Mouse (Mus musculus) 3134 (cell line): Measurements from ENCODE around the gene Wdr20.
"Not testable (repeated sequence)": the region's sequence is repeated elsewhere in the genome, so short reads cannot be mapped to it uniquely, and the experiment has no call there.

Experiments
- DNase-seq: peaks from one replicate; pipeline ENCODE4 v3.0.0-alpha.2; 2011; ENCODE audit warnings: low spot score; ENCODE audit not compliant: insufficient read length; ENCODE audit errors: extremely low read depth

The Wdr20 gene

DNA sequence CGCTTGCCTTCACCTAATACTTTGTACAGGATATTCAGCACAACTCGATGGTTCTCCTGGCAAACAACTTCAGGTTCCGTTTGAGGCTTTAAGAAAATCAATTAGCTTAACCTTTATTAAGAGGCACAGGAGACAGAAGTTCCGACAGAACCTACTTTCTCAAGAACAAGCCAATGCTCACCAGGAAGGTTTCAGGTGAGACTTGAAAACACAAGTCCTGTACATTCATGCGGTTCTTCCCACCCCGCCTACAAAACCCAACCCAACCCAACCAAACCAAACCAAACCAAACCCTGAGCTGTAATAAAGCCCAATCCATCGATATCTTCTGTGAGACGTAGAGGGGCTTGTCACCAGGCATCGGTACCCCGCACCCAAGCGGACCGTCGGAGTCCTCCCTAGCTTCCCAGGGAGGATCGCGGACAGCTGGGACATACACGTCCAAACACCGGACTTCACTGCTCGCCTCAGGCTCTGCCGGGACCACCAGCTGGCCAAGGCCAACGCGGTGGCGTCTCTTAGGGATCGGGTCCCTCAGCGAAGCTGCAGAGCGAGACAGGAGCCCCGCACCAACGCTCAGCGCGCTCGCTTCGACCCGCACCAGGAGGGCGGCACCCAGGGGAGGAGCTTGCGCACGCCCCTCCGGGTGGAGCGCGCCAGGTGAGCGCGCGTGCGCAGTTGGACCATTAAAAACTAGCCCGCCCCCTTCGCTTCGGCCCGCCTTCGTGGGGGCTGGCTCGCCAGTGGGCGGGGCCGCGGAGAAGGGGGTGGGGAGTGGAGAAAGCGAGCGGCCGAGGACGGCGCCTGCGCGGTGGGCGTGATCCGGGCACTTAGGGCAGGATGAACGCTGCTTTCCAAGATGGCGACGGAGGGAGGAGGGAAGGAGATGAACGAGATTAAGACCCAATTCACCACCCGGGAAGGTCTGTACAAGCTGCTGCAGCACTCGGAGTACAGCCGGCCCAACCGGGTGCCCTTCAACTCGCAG, at the start of gene Wdr20:
Gene Wdr20 (plus strand): TSS at position 775 of the 988 bp plus-strand sequence.
- DNase-seq = peak; percentile 92

DNA sequence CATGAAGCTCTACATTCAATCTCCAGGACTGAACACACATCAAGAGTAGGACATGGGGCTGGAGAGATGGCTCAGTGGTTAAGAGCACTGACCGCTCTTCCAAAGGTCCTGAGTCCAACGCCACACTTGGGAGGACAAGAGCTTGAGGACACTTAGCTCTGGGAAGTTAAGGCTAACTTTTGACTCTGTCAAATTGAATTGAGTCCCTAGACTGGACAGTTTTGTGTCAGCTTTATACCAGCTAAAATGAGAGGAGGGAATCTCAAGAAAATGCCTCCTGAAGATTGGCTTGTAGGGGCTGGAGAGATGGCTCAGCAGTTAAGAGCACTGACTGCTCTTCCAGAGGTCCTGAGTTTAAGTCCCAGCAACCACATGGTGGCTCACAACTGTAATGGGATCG, 48.8 kb upstream of the Wdr20 start:
- not testable (repeated sequence) for DNase-seq

DNA sequence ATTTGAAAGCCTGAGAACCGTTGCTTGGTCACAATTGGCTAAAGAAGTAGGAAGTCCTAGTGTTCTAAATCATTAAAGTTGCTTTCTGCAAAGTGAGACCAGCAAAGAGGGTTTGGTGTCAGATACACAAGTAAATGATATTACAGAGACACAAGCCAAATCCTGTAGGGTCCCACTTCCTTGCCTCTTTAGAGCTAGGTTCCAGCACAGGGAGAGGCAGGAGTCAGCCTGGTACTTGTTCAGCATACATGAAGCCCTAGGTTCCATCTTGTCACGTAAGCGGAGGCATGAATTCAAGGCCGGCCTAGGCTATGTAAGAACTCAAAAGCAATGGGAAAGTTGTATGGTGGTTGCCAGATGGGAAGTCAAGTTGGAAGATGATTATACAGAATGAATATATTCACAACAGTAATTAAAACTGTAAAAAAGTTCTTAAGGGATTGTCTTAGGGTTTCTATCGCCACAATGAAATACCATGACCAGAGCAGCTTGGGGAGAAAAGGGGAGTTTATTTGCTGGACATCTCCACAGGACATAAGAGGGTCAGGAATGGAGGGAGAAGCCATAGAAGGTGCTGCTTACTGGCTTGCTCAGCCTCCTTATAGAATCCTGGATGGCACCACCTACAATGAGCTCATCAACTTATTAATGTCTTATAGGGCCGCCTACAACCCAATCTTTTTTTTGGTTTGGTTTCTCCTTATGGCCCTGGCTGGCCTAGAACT, 47.7 kb upstream of the Wdr20 start:
- no peak for DNase-seq

DNA sequence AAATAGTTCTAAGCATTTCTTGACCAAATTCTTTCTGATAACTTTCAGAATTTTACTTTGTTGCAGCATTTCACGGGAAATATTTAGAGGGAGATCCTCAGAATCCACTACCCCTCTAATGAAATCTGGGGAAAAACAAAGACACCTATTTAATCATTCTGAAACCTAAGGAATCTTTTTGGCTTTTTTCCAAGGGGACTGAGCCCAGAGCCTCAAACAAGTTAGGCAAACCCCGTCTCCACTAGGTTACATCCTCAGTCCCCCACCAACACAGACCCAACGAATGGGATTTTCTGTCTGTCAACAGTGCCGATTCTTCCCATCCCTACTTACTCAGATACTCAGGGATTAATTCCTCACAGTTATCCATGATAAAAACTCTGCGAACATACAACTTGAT, 44.4 kb upstream of the Wdr20 start:
- DNase-seq = not testable (repeated sequence)

DNA sequence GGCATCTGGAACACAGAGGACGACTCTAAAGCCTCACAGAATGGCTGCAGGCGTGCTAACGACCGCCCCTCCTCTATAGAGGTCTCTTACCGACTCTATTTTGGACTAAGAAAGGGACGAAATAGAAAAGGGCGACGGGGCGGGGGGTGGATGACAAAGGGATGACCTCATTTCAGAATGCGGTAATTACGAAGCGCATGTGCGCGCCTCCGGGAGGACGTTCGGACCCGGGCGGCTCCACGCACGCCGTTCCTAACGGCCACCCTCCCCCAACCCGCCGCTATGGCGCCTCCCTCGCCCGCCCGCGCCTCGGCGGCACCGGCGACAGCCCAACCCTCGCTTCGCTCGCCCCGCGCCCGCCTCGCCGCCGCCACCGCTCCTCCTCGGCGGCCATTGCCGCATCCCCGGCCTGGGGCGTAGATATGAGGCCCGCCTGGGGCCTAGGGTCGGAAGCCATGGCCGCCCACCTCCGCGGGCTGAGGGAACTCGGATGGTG, 42.0 kb upstream of the Wdr20 start:
- no peak for DNase-seq

DNA sequence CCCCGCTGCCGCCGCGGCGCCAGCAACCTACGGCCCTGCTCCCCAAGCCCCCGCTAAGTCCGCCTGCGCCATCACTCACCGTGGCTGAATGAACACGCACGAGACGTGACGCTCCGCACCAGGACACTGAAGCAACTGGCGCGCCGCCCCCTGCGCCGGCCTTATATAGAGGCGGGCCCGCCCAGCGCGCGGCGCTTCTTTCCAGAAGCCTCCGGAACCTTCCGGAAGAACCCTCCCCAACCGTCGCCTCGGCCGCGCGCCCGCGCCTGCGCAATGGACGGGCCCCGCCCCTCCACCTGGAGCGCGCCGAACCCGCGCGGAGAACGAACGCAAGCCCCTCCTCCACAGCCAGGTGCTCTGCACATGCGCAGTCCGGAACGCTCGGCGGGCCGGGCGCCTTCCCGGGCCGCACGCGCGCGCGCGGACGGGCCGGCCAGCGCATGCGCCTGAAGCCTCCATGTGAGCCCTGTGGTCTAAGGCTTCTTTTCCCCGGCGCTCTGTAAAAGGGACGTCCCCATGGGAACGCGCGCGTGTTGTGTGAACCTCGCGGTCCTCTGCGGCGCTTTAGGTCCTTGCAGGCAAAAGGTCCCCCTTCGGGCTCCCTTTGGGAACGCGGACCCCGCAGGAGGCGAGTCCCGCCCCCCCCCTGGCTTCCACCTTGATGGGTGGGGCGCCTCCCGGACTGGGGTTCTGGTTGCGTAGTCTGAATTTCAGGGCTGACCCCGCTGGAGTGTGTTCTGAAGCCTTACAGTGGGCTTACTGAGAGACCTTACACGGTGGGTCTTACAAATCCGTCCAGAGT, 41.4 kb upstream of the Wdr20 start:
- DNase-seq = peak; percentile 98

DNA sequence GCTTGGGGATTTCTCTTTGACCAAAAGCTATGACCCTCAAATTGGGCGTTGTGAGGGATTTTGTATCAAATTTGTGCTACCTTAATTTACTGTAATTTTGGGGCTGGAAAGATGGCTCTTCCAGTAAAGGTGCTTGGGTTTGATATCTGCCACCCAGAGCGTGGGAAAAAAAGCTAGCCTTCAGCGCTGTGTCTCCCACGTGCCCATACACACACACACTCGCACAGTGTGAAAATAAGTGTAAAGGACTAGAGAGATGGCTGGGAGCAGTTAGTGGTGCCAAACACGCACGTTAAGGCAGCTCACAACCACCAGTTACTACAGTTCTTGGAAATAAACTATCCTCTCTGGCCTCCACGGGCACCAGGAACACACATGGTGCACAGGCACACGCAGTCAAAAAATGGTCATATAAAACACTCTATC, 40.8 kb upstream of the Wdr20 start:
- DNase-seq = no peak

DNA sequence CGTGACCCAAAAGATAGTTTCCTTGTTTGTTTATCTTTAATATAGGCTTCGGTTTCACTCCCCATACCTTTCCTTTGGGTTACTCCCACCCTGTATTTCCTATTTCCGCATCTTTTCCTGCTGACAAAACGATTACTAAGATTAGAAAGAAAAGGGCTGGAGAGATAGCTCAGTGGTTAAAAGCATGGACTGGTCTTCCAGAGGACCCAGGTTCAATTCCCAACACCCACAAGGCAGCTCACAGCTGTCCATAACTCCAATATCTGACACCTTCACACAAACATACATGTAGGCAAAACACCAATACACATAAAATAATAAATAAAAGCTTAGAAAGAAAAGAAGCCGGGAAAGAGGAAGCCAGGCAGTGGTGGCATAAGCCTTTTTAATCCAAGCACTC, 40.3 kb upstream of the Wdr20 start:
- DNase-seq = no peak

DNA sequence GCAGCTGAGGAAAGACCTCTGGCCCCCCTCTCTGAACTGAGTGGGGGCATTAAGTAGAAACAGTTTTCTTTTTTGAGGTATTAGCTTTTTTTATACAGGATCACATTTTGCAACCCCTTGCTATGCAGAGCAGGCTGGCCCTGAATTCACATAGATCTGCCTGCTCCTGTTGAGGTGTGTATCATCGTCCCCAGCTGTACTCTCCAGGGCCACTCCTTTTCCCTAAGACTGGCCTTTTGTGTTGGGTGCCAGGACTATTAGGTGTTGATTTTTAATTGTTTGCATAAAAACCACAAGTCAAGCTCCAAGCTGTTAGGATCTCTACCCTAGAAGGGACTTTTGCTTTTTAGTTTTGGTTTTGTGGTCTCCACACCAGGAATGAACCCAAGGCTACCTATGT, 39.7 kb upstream of the Wdr20 start:
- no peak for DNase-seq

DNA sequence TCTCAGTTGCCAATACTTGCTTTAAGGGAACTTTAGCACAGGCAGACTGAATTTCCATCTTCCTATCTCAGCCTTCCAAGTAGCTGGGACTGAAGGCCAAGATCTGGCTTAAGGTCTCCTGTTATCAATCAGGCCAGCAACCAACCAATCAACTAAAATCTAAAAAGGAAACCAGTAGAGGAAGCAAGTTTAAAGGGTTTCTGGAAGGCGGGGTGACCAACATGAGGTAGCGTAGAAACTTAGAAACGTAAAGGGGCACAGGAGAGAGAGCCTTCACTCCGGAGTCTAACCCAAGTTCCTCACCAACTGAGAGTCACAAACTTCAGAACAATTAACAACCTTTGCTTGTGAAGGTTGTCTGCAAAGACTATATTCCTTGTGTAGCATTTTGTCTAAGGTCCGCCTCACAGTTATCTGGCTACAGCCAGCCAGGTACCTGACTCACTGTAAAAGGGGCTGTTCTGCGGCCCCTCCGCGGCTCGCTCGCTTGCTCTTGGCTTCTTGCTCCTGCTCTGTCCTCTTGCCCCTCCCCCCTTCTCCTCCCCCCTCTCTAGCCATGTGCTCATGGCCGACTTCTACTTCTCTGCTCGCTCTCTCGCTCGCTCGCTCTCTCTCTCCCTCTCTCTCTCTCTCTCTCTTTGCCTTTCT, 39.1 kb upstream of the Wdr20 start:
- DNase-seq = no peak

DNA sequence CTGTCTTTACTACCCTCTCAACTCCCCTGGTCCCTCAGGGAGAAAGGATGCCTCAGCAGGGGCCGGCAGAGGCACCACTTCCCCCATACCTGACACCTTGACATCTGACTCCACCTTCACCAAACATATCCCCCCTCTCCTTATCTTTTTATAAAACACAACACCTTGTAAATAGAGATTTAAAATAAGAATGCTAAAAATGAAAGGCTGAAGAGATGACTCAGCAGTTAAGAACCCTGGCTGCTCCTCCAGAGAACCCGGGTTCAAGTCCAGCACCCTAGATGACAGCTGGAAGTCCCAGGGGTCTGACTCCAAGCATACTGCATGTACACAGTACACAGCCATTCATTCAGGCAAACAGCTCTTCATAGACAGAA, 38.6 kb upstream of the Wdr20 start:
- DNase-seq = no peak

DNA sequence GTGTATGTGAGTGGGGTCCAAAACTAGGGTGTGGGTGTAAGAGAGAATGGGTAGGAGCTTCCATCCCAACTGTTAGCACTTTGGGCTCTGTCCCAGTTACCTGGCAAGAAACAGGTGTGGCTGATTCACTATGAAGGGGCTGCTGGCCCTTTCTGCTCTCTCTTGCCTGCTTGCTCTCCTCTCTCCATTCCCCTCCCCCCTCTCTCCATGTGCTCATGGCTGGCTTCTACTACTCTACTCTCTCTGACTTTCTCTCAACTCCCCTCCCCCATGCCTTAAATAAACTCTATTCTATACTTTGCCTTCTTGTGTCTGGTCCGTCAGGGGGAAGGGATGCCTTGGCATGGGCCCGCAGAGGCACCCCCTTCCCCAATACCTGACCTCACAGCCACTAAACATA, 37.0 kb upstream of the Wdr20 start:
- no peak for DNase-seq

DNA sequence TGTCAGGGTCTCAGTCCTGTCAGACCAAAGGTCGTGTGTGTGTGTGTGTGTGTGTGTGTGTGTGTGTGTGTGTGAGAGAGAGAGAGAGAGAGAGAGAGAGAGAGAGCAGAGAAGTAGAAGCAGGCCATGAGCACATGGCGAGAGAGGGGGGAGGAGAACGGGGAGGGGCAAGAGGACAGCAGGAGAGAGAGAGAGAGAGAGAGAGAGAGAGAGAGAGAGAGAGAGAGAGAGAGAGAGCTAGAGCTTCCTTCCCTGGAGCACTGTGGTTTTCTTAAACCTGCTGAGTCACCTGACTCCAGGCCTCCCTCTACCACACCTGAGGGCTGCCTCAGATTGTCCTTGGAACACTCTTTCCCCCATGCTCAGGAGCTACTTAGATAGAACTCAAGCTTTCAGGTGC, 36.4 kb upstream of the Wdr20 start:
- DNase-seq = peak; percentile 71

DNA sequence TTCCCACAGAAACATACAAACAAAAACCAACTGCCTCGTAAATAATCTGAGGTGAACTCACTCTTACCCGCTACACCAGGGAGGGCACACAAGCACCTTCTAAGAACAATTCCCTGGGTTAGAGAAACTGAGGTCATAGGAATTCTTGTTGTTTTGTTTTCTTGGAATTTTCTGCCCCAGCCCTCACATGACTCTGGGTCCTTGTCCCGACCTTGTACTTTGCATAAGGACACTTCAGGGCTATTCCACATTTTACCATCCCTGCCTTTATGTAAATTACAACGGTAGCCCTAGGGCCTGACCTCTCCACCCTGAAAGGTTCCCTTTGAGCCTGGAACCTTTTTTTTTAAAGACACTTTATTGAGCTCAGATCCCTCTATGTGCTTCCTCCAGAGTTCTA, 35.2 kb upstream of the Wdr20 start, which contains the start of gene Hsp90aa1:
Gene Hsp90aa1 (minus strand): TSS at position 173 of the 400 bp plus-strand sequence.
- no peak for DNase-seq

DNA sequence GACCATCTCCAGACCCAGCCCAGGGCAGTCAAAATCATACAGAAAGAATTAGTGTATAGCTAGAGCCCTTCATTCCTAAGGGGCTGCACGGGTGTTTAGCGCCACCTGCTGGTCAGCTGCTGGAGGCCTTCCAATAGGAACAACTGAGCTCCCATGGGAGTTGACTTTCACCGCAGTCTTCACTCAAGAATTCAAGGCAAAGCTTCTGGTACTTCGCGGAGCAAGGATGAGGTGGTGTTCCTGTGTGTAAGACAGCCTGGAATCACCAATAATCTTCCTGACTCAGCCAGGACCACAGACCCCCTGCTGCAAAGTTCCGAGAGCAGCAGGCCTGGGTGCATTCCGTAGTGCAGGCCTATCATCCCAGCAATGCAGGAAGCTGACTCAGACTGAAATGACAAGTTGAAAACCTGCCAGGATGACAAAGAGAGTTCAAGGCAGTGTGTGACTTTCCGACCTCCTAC, 34.7 kb upstream of the Wdr20 start:
- peak; percentile 86 for DNase-seq

DNA sequence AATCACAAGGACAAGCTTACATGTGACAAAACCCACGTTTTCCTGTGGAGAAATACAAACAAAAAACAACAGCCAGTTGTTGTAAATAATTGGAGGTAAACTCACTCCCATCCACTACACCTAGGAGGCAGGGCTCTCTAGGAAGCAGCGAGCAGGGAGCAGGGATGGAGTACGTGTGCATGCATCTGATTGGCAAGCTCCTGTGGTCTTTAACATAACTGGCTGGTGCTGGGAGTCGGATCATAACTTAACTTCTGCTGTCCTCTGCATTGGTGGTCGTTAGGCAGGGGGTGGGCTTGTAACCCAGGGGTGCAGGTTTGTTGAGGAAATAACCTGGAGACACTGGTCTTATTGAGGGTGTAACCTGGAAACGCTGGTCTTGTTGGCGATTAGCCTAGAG, 34.1 kb upstream of the Wdr20 start:
- DNase-seq = no peak

DNA sequence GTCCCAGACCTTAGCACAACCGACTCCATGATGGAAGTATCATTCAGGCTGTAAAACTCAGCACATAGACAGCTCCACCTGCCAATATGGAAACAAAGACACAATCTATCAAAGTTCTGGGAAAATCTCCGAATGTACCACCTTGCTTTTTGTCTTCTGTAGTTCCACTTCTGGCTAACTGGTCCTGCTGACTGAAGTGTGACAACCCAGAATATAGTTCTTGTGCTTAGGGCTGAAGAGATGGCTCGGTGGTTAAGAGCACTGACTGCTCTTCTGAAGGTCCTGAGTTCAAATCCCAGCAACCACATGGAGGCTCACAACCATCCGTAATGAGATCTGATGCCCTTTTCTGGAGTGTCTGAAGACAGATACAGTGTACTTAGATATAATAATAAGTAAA, 32.3 kb upstream of the Wdr20 start:
- not testable (repeated sequence) for DNase-seq

DNA sequence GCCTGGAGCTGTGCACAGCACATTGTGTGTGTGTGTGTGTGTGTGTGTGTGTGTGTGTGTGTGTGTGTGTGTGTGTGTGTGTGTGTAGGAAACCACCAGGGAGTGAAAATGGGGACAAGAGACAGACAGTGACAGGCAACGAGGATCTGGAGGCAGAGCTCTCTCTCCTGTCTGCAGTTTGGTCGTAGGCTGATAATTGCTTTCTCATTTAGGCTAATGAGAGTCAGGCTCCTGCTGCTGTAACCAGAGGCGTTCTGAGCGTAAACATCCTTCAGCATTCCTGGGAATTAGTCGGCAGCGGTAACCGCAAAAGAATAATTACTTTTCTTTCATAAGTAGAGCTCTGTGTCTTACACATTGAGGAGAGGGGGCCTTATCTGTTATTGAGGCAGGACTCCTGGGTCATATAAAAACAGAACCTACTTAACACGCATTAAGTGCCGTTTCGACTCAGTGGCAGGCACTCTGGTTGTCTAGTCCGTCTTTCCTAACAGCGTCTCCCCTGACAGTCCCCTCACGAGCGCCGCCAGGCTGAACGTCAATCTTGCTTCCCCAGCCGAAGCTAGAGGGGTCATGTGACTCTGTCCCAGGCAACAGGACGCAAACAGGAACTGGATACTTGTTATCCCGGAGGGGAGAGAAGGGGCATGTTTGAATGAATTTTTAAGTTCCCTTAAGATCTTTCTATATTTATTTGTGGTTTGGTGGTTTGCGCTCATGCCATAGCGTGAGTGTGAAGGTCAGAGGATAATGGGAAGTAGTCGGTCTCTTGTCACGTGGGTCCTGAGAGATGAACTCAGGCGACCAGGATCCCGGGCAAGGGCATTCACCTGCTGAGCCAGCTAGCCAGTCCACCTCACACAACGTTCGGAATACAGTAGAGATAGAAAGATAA, 31.2 kb upstream of the Wdr20 start:
- DNase-seq = peak; percentile 60

DNA sequence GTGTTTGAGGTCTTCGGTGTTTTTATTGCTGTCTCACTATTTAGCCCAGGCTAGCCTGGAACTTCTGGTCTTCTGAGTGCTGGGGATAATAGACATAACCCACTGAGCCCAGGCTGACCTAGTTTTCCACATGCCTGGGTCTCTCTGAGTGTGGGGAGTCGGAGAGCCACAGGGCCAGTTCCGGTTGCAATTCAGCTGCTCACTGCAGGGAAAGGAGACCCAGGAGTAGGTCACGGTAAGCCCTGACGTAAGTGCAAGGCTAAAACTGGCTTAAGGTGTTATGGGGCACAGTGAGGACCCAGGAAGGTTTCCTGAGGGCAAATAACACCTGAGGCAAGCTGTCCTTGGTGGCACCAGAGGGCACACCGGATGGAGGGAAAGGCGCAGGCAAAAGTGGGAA, 30.3 kb upstream of the Wdr20 start:
- no peak for DNase-seq
